Mouse (Mus musculus): ENCODE measurements around the gene Ttc9.

GRCm38 (mm10) chr12:81646811-81647210 is 15.8 kb downstream of the Ttc9 start:
- TF ChIP-seq CTCF (IDR thresholded peaks at IDR 0.05; ENCODE audit: control insufficient read depth, insufficient read depth, insufficient replicate concordance, low read depth, low read length) (no peak), POLR2A (IDR thresholded peaks at IDR 0.05; ENCODE audit: control insufficient read depth, low read depth, low read length) (no peak)
